Mouse (Mus musculus) midbrain, embryonic 15.5 days (tissue): ENCODE data around the gene Ccz1. TPM values are rescaled to one million over a fixed set of nuclear protein-coding genes. Genes with fewer than 3 reads are reported as not detected.

Experiments
- ATAC-seq: fragments of 200-750 bp; cut with Nextera tagmentation; replicated peaks from 2 replicates; pipeline ENCODE4 v1.8.0; 2017; ENCODE audit warnings: moderate TSS enrichment
- H3K27ac ChIP-seq: fragments of 300-500 bp; sonication (generic); 2 replicates; pipeline ENCODE4 v1.5.1; 2015; ENCODE audit warnings: mild to moderate bottlenecking, inconsistent platforms
- H3K27me3 ChIP-seq: fragments of 300-500 bp; sonication (generic); replicated peaks from 2 replicates; pipeline ENCODE4 v1.6.1; 2015; ENCODE audit warnings: inconsistent platforms
- H3K36me3 ChIP-seq: fragments of 300-500 bp; sonication (generic); replicated peaks from 2 replicates; pipeline ENCODE4 v1.6.1; 2015; ENCODE audit warnings: inconsistent platforms
- H3K4me1 ChIP-seq: fragments of 300-500 bp; sonication (generic); 2 replicates; pipeline ENCODE4 v1.6.1; 2015; ENCODE audit warnings: inconsistent platforms
- H3K4me2 ChIP-seq: fragments of 300-500 bp; sonication (generic); 2 replicates; pipeline ENCODE4 v1.6.1; 2015; ENCODE audit warnings: inconsistent platforms, mild to moderate bottlenecking, moderate library complexity
- H3K4me3 ChIP-seq: fragments of 300-500 bp; sonication (generic); 2 replicates; pipeline ENCODE4 v1.5.1; 2015; ENCODE audit warnings: mild to moderate bottlenecking, inconsistent platforms
- H3K9ac ChIP-seq: fragments of 300-500 bp; sonication (generic); 2 replicates; pipeline ENCODE4 v1.6.1; 2015; ENCODE audit warnings: mild to moderate bottlenecking, inconsistent platforms
- H3K9me3 ChIP-seq: fragments of 300-500 bp; sonication (generic); 2 replicates; pipeline ENCODE4 v1.6.1; 2016; ENCODE audit warnings: inconsistent platforms
- WGBS: fragments of 180-500 bp; shearing (Covaris S2); methylation state at CpG from one replicate; pipeline ENCODE4 v1.1.7; 2015; ENCODE audit warnings: mixed read lengths; 5-methylcytosine and 5-hydroxymethylcytosine counted together
- polyA plus RNA-seq: library from polyadenylated mRNA; unstranded; fragments of >200 nt; fragmentation: Nextera tagmentation; extraction: Ambion mirVana; gene quantifications from 2 replicates; pipeline ENCODE4 v1.2.1, GENCODE M21; 2015

Gene Ccz1
- polyA plus RNA-seq, 1 experiment from 2014 or later: 77.7 TPM

GRCm38 (mm10) chr5:143989046-143989445, 25.6 kb downstream of the Ccz1 start:
- H3K4me1 ChIP-seq: no peaks in the 10 kb centered on the region
- no peak overlapping the region for H3K4me3 ChIP-seq
- H3K9ac ChIP-seq: no peak overlapping the region
- 80% methylated on average over 4 of the region's 4 CpGs for WGBS
- no peak for ATAC-seq
- H3K27ac ChIP-seq: no peak overlapping the region
- no peak overlapping the region for H3K4me2 ChIP-seq
- H3K36me3 ChIP-seq: peaks cover 86% of the 10 kb centered on the region
- no peaks in the 10 kb centered on the region for H3K27me3 ChIP-seq
- no peaks in the 10 kb centered on the region for H3K9me3 ChIP-seq

GRCm38 (mm10) chr5:143987596-143987995, 27.1 kb downstream of the Ccz1 start:
- Histone ChIP-seq H3K9me3 (no peaks in the 10 kb centered on the region), H3K4me2 (no peak overlapping the region), H3K9ac (no peak overlapping the region), H3K27ac (no peak overlapping the region), H3K4me3 (no peak overlapping the region), H3K4me1 (no peaks in the 10 kb centered on the region), H3K27me3 (no peaks in the 10 kb centered on the region), H3K36me3 (peaks cover 75% of the 10 kb centered on the region)
- no peak for ATAC-seq
- 95% methylated on average over 3 of the region's 3 CpGs for WGBS

DNA sequence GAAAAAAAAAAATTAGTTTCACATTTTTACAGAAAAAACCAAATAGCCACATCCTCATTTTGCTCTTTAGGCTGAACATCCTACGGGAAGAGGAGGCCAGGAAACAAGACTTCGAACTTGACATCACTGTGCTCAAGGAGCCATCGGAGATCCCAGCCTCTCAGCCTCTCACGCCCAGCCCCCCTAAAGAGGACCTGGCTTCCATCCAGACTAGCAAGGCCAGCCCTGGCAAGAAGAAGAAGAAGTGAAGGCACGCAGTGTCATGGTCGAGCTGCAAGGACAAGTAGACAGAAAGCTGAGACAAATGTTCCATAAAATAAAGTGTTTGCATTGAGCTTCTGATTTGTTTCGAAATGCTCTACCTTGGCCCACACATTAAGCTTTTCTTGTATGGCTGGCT, 29.3 kb downstream of the Ccz1 start:
- H3K27ac ChIP-seq: no peak overlapping the region
- H3K36me3 ChIP-seq: peaks cover 55% of the 10 kb centered on the region
- H3K9me3 ChIP-seq: no peaks in the 10 kb centered on the region
- no peak overlapping the region for H3K4me3 ChIP-seq
- no peak for ATAC-seq
- WGBS: 85% methylated on average over 7 of the region's 7 CpGs
- no peaks in the 10 kb centered on the region for H3K4me1 ChIP-seq
- H3K4me2 ChIP-seq: no peak overlapping the region
- H3K9ac ChIP-seq: no peak overlapping the region
- H3K27me3 ChIP-seq: no peaks in the 10 kb centered on the region

- no peak overlapping the region for H3K4me2 ChIP-seq
- no peaks in the 10 kb centered on the region for H3K27me3 ChIP-seq
- peaks cover 30% of the 10 kb centered on the region; the same call in 1 of the 2 replicates for H3K36me3 ChIP-seq
- 96% methylated on average over 2 of the region's 2 CpGs for WGBS
- ATAC-seq: no peak
- no peaks in the 10 kb centered on the region for H3K4me1 ChIP-seq
- H3K27ac ChIP-seq: no peak overlapping the region
- H3K4me3 ChIP-seq: no peak overlapping the region
- no peak overlapping the region for H3K9ac ChIP-seq
- no peaks in the 10 kb centered on the region for H3K9me3 ChIP-seq
Observed at GRCm38 (mm10) chr5:143982361-143982760, 32.3 kb downstream of the Ccz1 start.

- Histone ChIP-seq H3K4me1 (no peaks in the 10 kb centered on the region), H3K4me2 (no peak overlapping the region), H3K9ac (no peak overlapping the region), H3K9me3 (no peaks in the 10 kb centered on the region), H3K27me3 (no peaks in the 10 kb centered on the region), H3K4me3 (no peak overlapping the region), H3K36me3 (peaks cover 17% of the 10 kb centered on the region; the same call in 1 of the 2 replicates), H3K27ac (no peak overlapping the region)
- WGBS: 19% methylated on average over 9 of the region's 9 CpGs
- ATAC-seq: no peak
Observed at GRCm38 (mm10) chr5:143980858-143981257, 33.8 kb downstream of the Ccz1 start.

DNA sequence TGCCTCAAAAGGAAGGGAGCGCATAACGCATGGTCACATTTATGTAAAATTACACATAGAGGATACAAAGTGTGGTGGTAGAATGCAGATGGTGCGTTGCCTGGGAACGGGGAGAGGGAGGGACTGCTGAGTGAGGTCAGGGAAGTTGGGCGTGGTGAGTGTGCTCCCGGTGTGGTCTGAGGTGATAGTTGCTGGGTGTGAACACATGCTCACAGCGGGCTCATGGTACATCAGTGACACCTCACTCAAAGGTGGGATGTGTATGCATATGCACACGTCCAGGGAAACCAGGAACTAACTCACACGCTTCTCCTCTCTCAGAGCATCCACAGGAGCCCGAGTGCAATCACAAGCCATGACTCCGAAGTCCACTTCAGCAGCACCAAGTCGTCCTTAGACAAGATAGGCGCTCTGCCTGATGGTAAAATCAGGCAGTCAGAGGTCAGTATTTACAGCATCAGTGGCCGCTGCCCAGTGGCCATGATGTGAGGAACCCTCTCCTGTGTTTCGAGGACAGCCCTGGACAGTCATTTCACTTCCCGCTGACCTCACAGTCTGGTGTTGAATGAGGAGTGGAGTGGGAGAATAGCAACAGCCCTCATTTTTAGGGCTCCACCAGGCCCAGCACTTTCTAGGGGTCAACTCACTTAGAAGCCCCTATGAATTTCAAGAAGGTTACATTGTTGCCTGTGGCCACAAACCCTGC, 37.8 kb downstream of the Ccz1 start:
- Histone ChIP-seq H3K4me2 (no peak overlapping the region), H3K4me3 (no peak overlapping the region), H3K9me3 (no peaks in the 10 kb centered on the region), H3K36me3 (no peaks in the 10 kb centered on the region), H3K27me3 (no peaks in the 10 kb centered on the region), H3K4me1 (no peaks in the 10 kb centered on the region), H3K9ac (no peak overlapping the region), H3K27ac (no peak overlapping the region)
- ATAC-seq: no peak
- WGBS: 83% methylated on average over 16 of the region's 16 CpGs

DNA sequence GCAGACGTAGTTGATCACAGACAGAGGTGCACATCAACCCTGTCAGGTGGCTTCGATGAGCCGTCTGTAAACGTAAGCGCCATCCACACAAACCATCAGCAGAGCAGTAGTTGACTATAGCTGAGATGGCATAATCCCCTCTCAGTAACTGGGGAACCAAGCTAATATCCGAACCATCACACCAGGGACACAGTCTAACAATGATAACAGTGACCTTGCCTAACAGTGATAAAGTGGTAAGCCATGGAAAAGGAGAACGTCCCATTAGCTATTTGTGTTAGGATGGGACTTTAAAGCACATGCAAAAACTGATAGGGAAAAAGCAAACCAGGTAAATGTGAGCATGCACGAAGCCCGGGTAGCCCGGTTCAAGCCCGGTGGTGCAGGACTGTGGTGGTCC, 38.4 kb downstream of the Ccz1 start:
- 88% methylated on average over 11 of the region's 11 CpGs for WGBS
- Histone ChIP-seq H3K4me3 (no peak overlapping the region), H3K4me1 (no peaks in the 10 kb centered on the region), H3K36me3 (no peaks in the 10 kb centered on the region), H3K4me2 (no peak overlapping the region), H3K9ac (no peak overlapping the region), H3K27ac (no peak overlapping the region), H3K27me3 (no peaks in the 10 kb centered on the region), H3K9me3 (no peaks in the 10 kb centered on the region)
- no peak for ATAC-seq

GRCm38 (mm10) chr5:143975631-143975933, 39.1 kb downstream of the Ccz1 start:
- Histone ChIP-seq H3K9ac (no peak overlapping the region), H3K36me3 (no peaks in the 10 kb centered on the region), H3K27me3 (no peaks in the 10 kb centered on the region), H3K4me1 (no peaks in the 10 kb centered on the region), H3K27ac (no peak overlapping the region), H3K4me3 (no peak overlapping the region), H3K9me3 (no peaks in the 10 kb centered on the region), H3K4me2 (no peak overlapping the region)
- 48% methylated on average over 2 of the region's 2 CpGs for WGBS
- no peak for ATAC-seq

DNA sequence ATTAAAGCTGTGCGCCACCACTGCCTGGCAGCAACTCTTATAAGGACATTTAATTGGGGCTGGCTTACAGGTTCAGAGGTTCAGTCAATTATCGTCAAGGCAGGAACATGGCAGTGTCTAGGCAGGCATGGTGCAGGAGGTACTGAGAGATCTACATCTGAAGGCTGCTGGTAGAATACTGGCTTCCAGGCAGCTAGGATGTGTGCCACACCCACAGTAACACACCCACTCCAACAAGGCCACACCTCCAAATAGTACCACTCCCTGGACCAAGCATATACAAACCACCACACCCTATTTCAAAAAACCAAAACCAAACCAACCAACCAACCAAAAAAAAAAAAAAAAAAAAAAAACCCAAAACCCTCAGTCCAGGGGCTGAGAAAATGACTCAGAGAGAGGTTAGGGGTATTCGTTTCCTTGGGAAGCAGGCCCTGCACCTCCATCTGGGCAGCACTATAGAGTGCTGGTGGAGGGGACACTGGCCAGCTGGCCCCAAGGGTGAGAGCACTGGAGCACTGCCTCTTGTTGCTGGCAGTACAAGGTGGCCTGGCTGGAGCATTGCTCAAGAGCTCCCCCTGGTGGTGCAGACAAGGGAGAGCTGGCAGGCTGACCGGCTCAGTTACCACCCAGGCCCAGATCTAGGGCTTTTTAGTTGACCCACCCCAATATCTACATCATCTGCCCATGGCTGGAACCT, 39.6 kb downstream of the Ccz1 start:
- Histone ChIP-seq H3K4me3 (no peak overlapping the region), H3K9ac (no peak overlapping the region), H3K27ac (no peak overlapping the region), H3K27me3 (no peaks in the 10 kb centered on the region), H3K36me3 (no peaks in the 10 kb centered on the region), H3K4me2 (no peak overlapping the region), H3K9me3 (no peaks in the 10 kb centered on the region), H3K4me1 (no peaks in the 10 kb centered on the region)
- no peak; the same call in 1 of the 2 replicates for ATAC-seq
- WGBS: 51% methylated on average over 4 of the region's 4 CpGs

GRCm38 (mm10) chr5:143972628-143973027, 42.0 kb downstream of the Ccz1 start:
- 80% methylated on average over 3 of the region's 3 CpGs for WGBS
- Histone ChIP-seq H3K4me3 (no peak overlapping the region), H3K4me1 (no peaks in the 10 kb centered on the region), H3K9me3 (no peaks in the 10 kb centered on the region), H3K36me3 (no peaks in the 10 kb centered on the region), H3K9ac (no peak overlapping the region), H3K4me2 (no peak overlapping the region), H3K27me3 (no peaks in the 10 kb centered on the region), H3K27ac (no peak overlapping the region)
- ATAC-seq: no peak

- no peak for ATAC-seq
- H3K36me3 ChIP-seq: no peaks in the 10 kb centered on the region
- H3K4me3 ChIP-seq: no peak overlapping the region
- H3K27me3 ChIP-seq: no peaks in the 10 kb centered on the region
- WGBS: 87% methylated on average over 12 of the region's 12 CpGs
- H3K27ac ChIP-seq: no peak overlapping the region
- H3K4me2 ChIP-seq: no peak overlapping the region
- no peaks in the 10 kb centered on the region for H3K4me1 ChIP-seq
- H3K9ac ChIP-seq: no peak overlapping the region
- H3K9me3 ChIP-seq: no peaks in the 10 kb centered on the region
Observed at GRCm38 (mm10) chr5:143966671-143967070, 48.0 kb downstream of the Ccz1 start.

GRCm38 (mm10) chr5:143965586-143966345, 48.9 kb downstream of the Ccz1 start:
- Histone ChIP-seq H3K4me3 (no peak overlapping the region), H3K36me3 (no peaks in the 10 kb centered on the region), H3K9me3 (no peaks in the 10 kb centered on the region), H3K9ac (no peak overlapping the region), H3K27me3 (no peaks in the 10 kb centered on the region), H3K4me2 (no peak overlapping the region), H3K4me1 (no peaks in the 10 kb centered on the region), H3K27ac (no peak overlapping the region)
- ATAC-seq: no peak
- 93% methylated on average over 12 of the region's 12 CpGs for WGBS
